Mouse (Mus musculus): ENCODE measurements around the gene Foxe1. TPM values are rescaled to one million over a fixed set of nuclear protein-coding genes. Genes with fewer than 3 reads are reported as not detected.
A peak's percentile ranks its signal among the peaks of the same experiment; 100 is the strongest.

The Foxe1 gene
- total RNA-seq, 2 experiments from 2014 or later = not detected

- no peak for DNase-seq (ENCODE audit: extremely low spot score in 1 of 2, low spot score in 2 of 2)
- intact Hi-C loops (cut with DNase I) = loop anchor here (10.0 kb wide), 1 partner anchor 141 kb away; no protein-coding TSS in a partner anchor
These were observed 2.3 kb downstream of the Foxe1 start for GRCm38 (mm10) chr4:46345773-46346100.

- intact Hi-C loops (cut with DNase I) = loop anchor here (10.0 kb wide), 1 partner anchor 141 kb away; no protein-coding TSS in a partner anchor
- no peak for DNase-seq (ENCODE audit: extremely low spot score in 1 of 2, low spot score in 2 of 2)
These were observed 2.8 kb downstream of the Foxe1 start for GRCm38 (mm10) chr4:46346221-46346620.

- no peak for DNase-seq (ENCODE audit: extremely low spot score in 1 of 2, low spot score in 2 of 2)
- intact Hi-C loops (cut with DNase I) = loop anchor here (10.0 kb wide), 1 partner anchor 142 kb away; no protein-coding TSS in a partner anchor
These were observed 3.7 kb downstream of the Foxe1 start for GRCm38 (mm10) chr4:46347141-46347540.

- DNase-seq (ENCODE audit: extremely low spot score in 1 of 2, low spot score in 2 of 2) = no peak
- intact Hi-C loops (cut with DNase I) = loop anchor here (10.0 kb wide), 1 partner anchor 143 kb away; no protein-coding TSS in a partner anchor
These were observed 4.4 kb downstream of the Foxe1 start for GRCm38 (mm10) chr4:46347580-46348515.

GRCm38 (mm10) chr4:46348897-46349296 lies 5.5 kb downstream of the Foxe1 start:
- intact Hi-C loops (cut with DNase I) = loop anchor here (10.0 kb wide), 1 partner anchor 144 kb away; no protein-coding TSS in a partner anchor

GRCm38 (mm10) chr4:46349530-46349929 lies 6.1 kb downstream of the Foxe1 start:
- intact Hi-C loops (cut with DNase I) = loop anchor here (10.0 kb wide), 1 partner anchor 145 kb away; no protein-coding TSS in a partner anchor

More at GRCm38 (mm10) chr4:46348897-46349296, 5.5 kb downstream of the Foxe1 start:
- no peak for DNase-seq (ENCODE audit: extremely low spot score in 1 of 2, low spot score in 2 of 2)

GRCm38 (mm10) chr4:46353045-46353444 lies 9.6 kb downstream of the Foxe1 start:
- intact Hi-C loops (cut with DNase I) = no loop called here
- DNase-seq (ENCODE audit: extremely low spot score in 1 of 2, low spot score in 2 of 2) = no peak

More at GRCm38 (mm10) chr4:46349530-46349929, 6.1 kb downstream of the Foxe1 start:
- no peak for DNase-seq (ENCODE audit: extremely low spot score in 1 of 2, low spot score in 2 of 2)

GRCm38 (mm10) chr4:46356351-46357133 lies 13.1 kb downstream of the Foxe1 start:
- intact Hi-C loops (cut with DNase I) = no loop called here
- peak in 1 of 2 experiments; percentile 66 for DNase-seq (ENCODE audit: extremely low spot score in 1 of 2, low spot score in 2 of 2)

- intact Hi-C loops (cut with DNase I) = no loop called here
- no peak for DNase-seq (ENCODE audit: extremely low spot score in 1 of 2, low spot score in 2 of 2)
These were observed 16.3 kb downstream of the Foxe1 start for GRCm38 (mm10) chr4:46359539-46360253.

GRCm38 (mm10) chr4:46361258-46361657 lies 17.8 kb downstream of the Foxe1 start:
- intact Hi-C loops (cut with DNase I) = no loop called here
- DNase-seq (ENCODE audit: extremely low spot score in 1 of 2, low spot score in 2 of 2) = no peak

- no peak for DNase-seq (ENCODE audit: extremely low spot score in 1 of 2, low spot score in 2 of 2)
- intact Hi-C loops (cut with DNase I) = no loop called here
These were observed 21.0 kb downstream of the Foxe1 start for GRCm38 (mm10) chr4:46364360-46364759.

GRCm38 (mm10) chr4:46367487-46367959 lies 24.1 kb downstream of the Foxe1 start:
- DNase-seq (ENCODE audit: extremely low spot score in 1 of 2, low spot score in 2 of 2) = no peak
- intact Hi-C loops (cut with DNase I) = no loop called here

GRCm38 (mm10) chr4:46369070-46369469 lies 25.7 kb downstream of the Foxe1 start:
- no peak for DNase-seq (ENCODE audit: extremely low spot score in 1 of 2, low spot score in 2 of 2)
- intact Hi-C loops (cut with DNase I) = no loop called here

GRCm38 (mm10) chr4:46370406-46370805 lies 27.0 kb downstream of the Foxe1 start:
- intact Hi-C loops (cut with DNase I) = no loop called here
- DNase-seq (ENCODE audit: extremely low spot score in 1 of 2, low spot score in 2 of 2) = no peak

- intact Hi-C loops (cut with DNase I) = no loop called here
- peak; percentile 40 to 87 for DNase-seq (ENCODE audit: extremely low spot score in 1 of 2, low spot score in 2 of 2)
These were observed 27.6 kb downstream of the Foxe1 start for GRCm38 (mm10) chr4:46371030-46371429.

GRCm38 (mm10) chr4:46374455-46374854 lies 31.0 kb downstream of the Foxe1 start:
- no peak for DNase-seq (ENCODE audit: extremely low spot score in 1 of 2, low spot score in 2 of 2)
- intact Hi-C loops (cut with DNase I) = no loop called here

- peak; percentile 79 to 88 for DNase-seq (ENCODE audit: extremely low spot score in 1 of 2, low spot score in 2 of 2)
- intact Hi-C loops (cut with DNase I) = no loop called here
These were observed 31.5 kb downstream of the Foxe1 start for GRCm38 (mm10) chr4:46374869-46375368.

- no peak for DNase-seq (ENCODE audit: extremely low spot score in 1 of 2, low spot score in 2 of 2)
- intact Hi-C loops (cut with DNase I) = no loop called here
These were observed 45.1 kb downstream of the Foxe1 start for GRCm38 (mm10) chr4:46388556-46388955.

Data from left cerebral cortex, postnatal 10 days (tissue).